Mouse (Mus musculus) megakaryocyte, adult 5-6 weeks (primary cell): Measurements from ENCODE around the gene Vmn1r32. TPM values are rescaled to one million over a fixed set of nuclear protein-coding genes. Genes with fewer than 3 reads are reported as not detected.

Source experiments
- ATAC-seq: 2 replicates; pipeline ENCODE4 v1.8.0; 2016; ENCODE audit warnings: mild to moderate bottlenecking, inconsistent platforms; ENCODE audit not compliant: poor library complexity, severe bottlenecking
- total RNA-seq, 2 experiments: library from RNA; stranded (forward) in 1 of 2; stranded (reverse) in 1 of 2; fragments of 153-499, 151-499 nt in 1 of 2; fragments of 221-1000, 200-1000 nt in 1 of 2; gene quantifications; 2 replicates each; pipeline versions ENCODE4 v1.2.3 to v1.2.4; 2015 to 2017

Vmn1r32 gene
- total RNA-seq (2015) (not detected in 2 replicates), total RNA-seq (2017) (not detected in 2 replicates)

- no peak for ATAC-seq
Observed at GRCm38 (mm10) chr6:66559996-66560395, at the start of gene Vmn1r32. Gene Vmn1r32, minus strand, starts transcription at chr6:66560096.

GRCm38 (mm10) chr6:66595804-66596203, 35.9 kb upstream of the Vmn1r32 start:
- ATAC-seq = peak; percentile 64

GRCm38 (mm10) chr6:66535966-66536365, 23.9 kb downstream of the Vmn1r32 start:
- ATAC-seq = no peak

GRCm38 (mm10) chr6:66535028-66535862, 24.7 kb downstream of the Vmn1r32 start, which contains the start of gene Mad2l1:
Gene Mad2l1, plus strand, starts transcription at chr6:66535390.
- peak; percentile 86 for ATAC-seq

- no peak for ATAC-seq
Observed at GRCm38 (mm10) chr6:66534366-66534941, 25.4 kb downstream of the Vmn1r32 start.

GRCm38 (mm10) chr6:66533241-66533640, 26.7 kb downstream of the Vmn1r32 start:
- ATAC-seq = 0 out of 2 replicates have a peak, but pooled peaks have one; percentile 14

GRCm38 (mm10) chr6:66528386-66528785, 31.5 kb downstream of the Vmn1r32 start:
- ATAC-seq = no peak

- no peak for ATAC-seq
Observed at GRCm38 (mm10) chr6:66516368-66516767, 43.5 kb downstream of the Vmn1r32 start.

Other genes with a start within 250 kb of the Vmn1r32 start
- gene Mad2l1, start 24.7 kb downstream of the Vmn1r32 start, total RNA-seq (2015) = 156 and 172 TPM in 2 replicates
- gene Mad2l1, start 24.7 kb downstream of the Vmn1r32 start, total RNA-seq (2017) = 112 and 113 TPM in 2 replicates
- not detected in 2 replicates for gene Vmn1r33, start 58.2 kb upstream of the Vmn1r32 start, total RNA-seq (2015)
- not detected in 2 replicates for gene Vmn1r33, start 58.2 kb upstream of the Vmn1r32 start, total RNA-seq (2017)
- not detected in 2 replicates for gene Vmn1r34, start 83.8 kb upstream of the Vmn1r32 start, total RNA-seq (2015)
- gene Vmn1r34, start 83.8 kb upstream of the Vmn1r32 start, total RNA-seq (2017) = not detected in 2 replicates
- not detected in 2 replicates for gene Vmn1r35, start 125.8 kb upstream of the Vmn1r32 start, total RNA-seq (2015)
- gene Vmn1r35, start 125.8 kb upstream of the Vmn1r32 start, total RNA-seq (2017) = not detected in 2 replicates
- gene Vmn1r36, start 159.1 kb upstream of the Vmn1r32 start, total RNA-seq (2015) = not detected in 2 replicates
- not detected in 2 replicates for gene Vmn1r36, start 159.1 kb upstream of the Vmn1r32 start, total RNA-seq (2017)
- not detected in 2 replicates for gene Vmn1r37, start 169.3 kb upstream of the Vmn1r32 start, total RNA-seq (2015)
- gene Vmn1r37, start 169.3 kb upstream of the Vmn1r32 start, total RNA-seq (2017) = not detected in 2 replicates
- gene Vmn1r38, start 222.5 kb upstream of the Vmn1r32 start, total RNA-seq (2015) = not detected in 2 replicates
- gene Vmn1r38, start 222.5 kb upstream of the Vmn1r32 start, total RNA-seq (2017) = not detected in 2 replicates